Mouse (Mus musculus): ENCODE measurements at regions not wholly inside any gene's neighbourhood (a gene's known extent, or its start where the extent isn't known, plus 50 kb on each side); places are given as distances from the start of the nearest gene placed in this dataset.

GRCm38 (mm10) chr17:80840452-80840851 is 104.0 kb upstream of the Tmem178 start:
- TF ChIP-seq CTCF (IDR thresholded peaks at IDR 0.05; ENCODE audit: low read depth, low read length) (no peak), POLR2A (IDR thresholded peaks at IDR 0.05; ENCODE audit: borderline replicate concordance, low read depth, low read length) (no peak)

Measured in bone marrow macrophage, adult 2 months (primary cell).